Mouse (Mus musculus): ENCODE data around the gene Epb41l1. TPM values are rescaled to one million over a fixed set of nuclear protein-coding genes. Genes with fewer than 3 reads are reported as not detected.

Gene Epb41l1
- polyA plus RNA-seq, 1 experiment from 2014 or later, result 4.0 TPM

DNA sequence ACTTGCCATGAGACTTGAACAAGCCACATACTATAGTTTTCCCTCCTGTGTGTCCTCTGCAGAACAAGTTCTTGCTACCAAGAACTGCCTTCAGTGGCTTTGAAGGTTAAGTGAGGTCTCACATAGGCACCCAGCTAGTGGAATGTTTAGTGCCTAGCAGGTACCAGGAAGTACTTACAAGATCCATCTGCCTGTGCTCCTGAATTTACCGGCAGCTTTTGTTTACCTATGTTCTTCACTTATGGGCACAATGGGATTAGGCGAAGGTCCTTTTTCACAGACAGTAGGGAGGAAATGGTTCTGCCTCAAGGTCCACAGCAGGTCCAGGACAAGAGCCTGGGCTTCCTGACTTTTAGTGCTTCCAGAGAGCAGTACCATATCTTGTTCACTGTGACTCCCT, 112.5 kb downstream of the Epb41l1 start:
- Histone ChIP-seq H3K4me2 (ENCODE audit: low read depth, low read length) (no peak overlapping the region), H3K4me3 (ENCODE audit: low read depth, low read length) (no peak overlapping the region), H3K4me1 (ENCODE audit: control insufficient read depth, insufficient read depth, low read length) (no peaks in the 10 kb centered on the region), H3K9me3 (ENCODE audit: control insufficient read depth, low read length) (no peaks in the 10 kb centered on the region), H3K36me3 (ENCODE audit: control insufficient read depth, insufficient read depth, low read length) (peaks cover 29% of the 10 kb centered on the region; the same call in 1 of the 2 replicates), H3K27me3 (replicated peaks; ENCODE audit: control insufficient read depth, insufficient read depth, low read length) (no peaks in the 10 kb centered on the region), H3K27ac (replicated peaks; ENCODE audit: low read depth, low read length) (no peak overlapping the region), H3K9ac (ENCODE audit: low read depth, low read length) (no peak overlapping the region)
- DNase-seq (ENCODE audit: low spot score), result no peak
- no peak for ATAC-seq (ENCODE audit: low read depth)
- WGBS, result 72% methylated on average over 2 of the region's 2 CpGs

DNA sequence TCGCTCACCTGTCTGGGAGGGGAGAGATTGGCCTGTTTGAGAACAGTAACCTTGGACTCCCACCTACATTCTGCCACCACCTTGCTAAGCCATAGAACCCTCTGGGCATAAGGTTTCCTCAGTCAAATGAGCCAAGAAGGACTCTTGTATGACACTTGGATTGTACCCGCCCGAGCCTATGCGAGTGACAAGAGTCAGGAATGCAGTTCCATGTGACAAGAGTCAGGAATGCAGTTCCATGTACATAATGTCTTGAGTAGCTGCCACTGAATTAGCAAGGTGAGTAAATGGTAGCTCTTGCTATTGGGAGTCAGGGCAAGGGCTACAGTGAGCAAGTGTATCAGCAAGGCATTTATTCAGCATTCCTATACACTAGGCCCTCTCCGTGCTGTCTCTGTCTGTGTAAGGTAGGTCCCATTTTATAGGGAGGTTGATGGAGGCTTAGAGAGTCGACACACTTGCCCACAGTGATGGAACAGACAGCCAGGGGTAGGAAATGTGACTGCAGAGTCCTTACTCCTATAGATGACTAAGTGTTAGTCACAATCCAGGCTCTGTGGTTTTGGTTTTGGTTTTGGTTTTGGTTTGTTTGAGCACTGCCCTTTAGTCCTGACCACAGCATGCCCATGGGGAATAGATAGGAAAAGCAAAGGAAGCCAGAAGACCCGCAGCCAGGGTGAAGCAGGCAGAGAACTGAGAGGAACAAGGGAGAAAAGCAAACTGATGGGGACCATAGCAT, 118.3 kb downstream of the Epb41l1 start:
- no peaks in the 10 kb centered on the region for H3K27me3 ChIP-seq (replicated peaks; ENCODE audit: control insufficient read depth, insufficient read depth, low read length)
- H3K9ac ChIP-seq (ENCODE audit: low read depth, low read length), result no peak overlapping the region
- no peaks in the 10 kb centered on the region for H3K9me3 ChIP-seq (ENCODE audit: control insufficient read depth, low read length)
- no peak overlapping the region for H3K4me2 ChIP-seq (ENCODE audit: low read depth, low read length)
- H3K4me1 ChIP-seq (ENCODE audit: control insufficient read depth, insufficient read depth, low read length), result no peaks in the 10 kb centered on the region
- WGBS, result 84% methylated on average over 7 of the region's 7 CpGs
- ATAC-seq (ENCODE audit: low read depth) (no peak), DNase-seq (ENCODE audit: low spot score) (no peak)
- H3K27ac ChIP-seq (replicated peaks; ENCODE audit: low read depth, low read length), result no peak overlapping the region
- peaks cover 30% of the 10 kb centered on the region; the same call in 1 of the 2 replicates for H3K36me3 ChIP-seq (ENCODE audit: control insufficient read depth, insufficient read depth, low read length)
- no peak overlapping the region for H3K4me3 ChIP-seq (ENCODE audit: low read depth, low read length)

DNA sequence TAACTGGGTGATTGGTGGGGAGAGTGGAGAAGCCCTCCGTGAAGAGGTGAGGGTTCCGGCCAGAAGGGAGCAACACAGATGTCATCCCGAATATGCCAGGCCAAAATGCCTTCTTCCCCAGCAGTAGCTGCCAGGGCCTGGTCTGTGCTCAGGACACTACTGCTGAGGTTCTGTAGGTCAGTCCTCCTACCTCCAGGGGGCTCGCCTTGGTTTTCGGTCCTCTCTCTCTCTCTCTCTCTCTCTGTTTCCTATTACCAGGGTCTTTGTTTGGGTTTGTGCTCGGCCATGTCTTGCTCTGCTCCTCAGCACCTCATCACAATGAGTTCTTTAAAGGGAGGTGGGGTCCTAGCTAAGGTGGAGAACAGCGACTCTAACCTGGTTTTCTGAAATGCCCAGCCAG, 120.3 kb downstream of the Epb41l1 start:
- H3K4me1 ChIP-seq (ENCODE audit: control insufficient read depth, insufficient read depth, low read length), result no peaks in the 10 kb centered on the region
- H3K4me2 ChIP-seq (ENCODE audit: low read depth, low read length), result no peak overlapping the region
- H3K27ac ChIP-seq (replicated peaks; ENCODE audit: low read depth, low read length), result no peak overlapping the region
- no peaks in the 10 kb centered on the region for H3K27me3 ChIP-seq (replicated peaks; ENCODE audit: control insufficient read depth, insufficient read depth, low read length)
- ATAC-seq (ENCODE audit: low read depth) (no peak), DNase-seq (ENCODE audit: low spot score) (no peak)
- 87% methylated on average over 7 of the region's 7 CpGs for WGBS
- peaks cover 27% of the 10 kb centered on the region; the same call in 1 of the 2 replicates for H3K36me3 ChIP-seq (ENCODE audit: control insufficient read depth, insufficient read depth, low read length)
- no peaks in the 10 kb centered on the region for H3K9me3 ChIP-seq (ENCODE audit: control insufficient read depth, low read length)
- H3K4me3 ChIP-seq (ENCODE audit: low read depth, low read length), result no peak overlapping the region
- no peak overlapping the region for H3K9ac ChIP-seq (ENCODE audit: low read depth, low read length)

DNA sequence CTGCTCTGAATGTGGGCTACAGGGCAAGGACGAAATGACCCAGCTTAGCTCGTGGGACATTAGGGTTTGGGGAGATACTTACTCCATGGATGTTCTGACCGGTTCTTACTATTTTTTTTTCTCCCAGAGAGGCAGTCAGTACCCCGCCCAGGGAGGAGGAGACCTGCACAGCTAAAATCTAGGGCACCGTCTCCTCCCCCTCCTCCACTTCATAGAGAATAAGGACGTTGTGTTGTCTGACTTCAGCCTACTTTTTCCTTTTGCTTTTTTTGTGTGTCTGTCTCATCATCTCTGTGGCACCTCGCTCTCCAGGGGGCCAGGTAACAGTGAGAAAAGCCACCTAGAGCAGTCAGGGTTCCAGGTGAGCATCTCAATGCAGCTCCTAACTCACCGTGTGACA, 121.7 kb downstream of the Epb41l1 start:
- ATAC-seq (ENCODE audit: low read depth), result no peak

DNA sequence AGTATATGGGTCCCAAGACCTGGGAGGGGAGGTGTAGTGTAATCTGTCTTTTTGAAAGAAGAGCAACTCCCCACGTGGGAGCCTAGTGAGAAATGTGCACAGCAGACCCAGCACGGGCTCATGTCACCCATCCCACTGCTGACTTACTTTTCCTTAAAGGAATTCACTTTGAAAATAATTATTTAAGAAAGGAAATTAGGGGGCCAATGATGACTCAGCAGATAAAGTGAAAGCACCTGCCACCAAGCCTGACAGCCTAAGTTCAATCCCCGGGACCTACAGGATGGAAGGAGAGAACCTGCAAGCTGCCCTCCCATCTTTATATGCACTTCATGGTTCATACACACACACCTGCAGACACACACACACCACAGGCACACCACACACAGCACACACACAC, 123.1 kb downstream of the Epb41l1 start:
- 73% methylated on average over 3 of the region's 3 CpGs for WGBS
- H3K36me3 ChIP-seq (ENCODE audit: control insufficient read depth, insufficient read depth, low read length), result peaks cover 11% of the 10 kb centered on the region; the same call in 1 of the 2 replicates
- no peak overlapping the region for H3K27ac ChIP-seq (replicated peaks; ENCODE audit: low read depth, low read length)
- no peak for ATAC-seq (ENCODE audit: low read depth)
- no peak for DNase-seq (ENCODE audit: low spot score)
- H3K27me3 ChIP-seq (replicated peaks; ENCODE audit: control insufficient read depth, insufficient read depth, low read length), result no peaks in the 10 kb centered on the region
- H3K9ac ChIP-seq (ENCODE audit: low read depth, low read length), result no peak overlapping the region
- H3K9me3 ChIP-seq (ENCODE audit: control insufficient read depth, low read length), result no peaks in the 10 kb centered on the region
- no peak overlapping the region for H3K4me2 ChIP-seq (ENCODE audit: low read depth, low read length)
- no peak overlapping the region for H3K4me3 ChIP-seq (ENCODE audit: low read depth, low read length)
- peaks cover 7% of the 10 kb centered on the region; the same call in 1 of the 2 replicates for H3K4me1 ChIP-seq (ENCODE audit: control insufficient read depth, insufficient read depth, low read length)

More for the DNA sequence above, 121.7 kb downstream of the Epb41l1 start:
- Histone ChIP-seq H3K27ac (replicated peaks; ENCODE audit: low read depth, low read length) (no peak overlapping the region), H3K4me2 (ENCODE audit: low read depth, low read length) (no peak overlapping the region), H3K4me3 (ENCODE audit: low read depth, low read length) (no peak overlapping the region), H3K36me3 (ENCODE audit: control insufficient read depth, insufficient read depth, low read length) (peaks cover 24% of the 10 kb centered on the region; the same call in 1 of the 2 replicates), H3K9ac (ENCODE audit: low read depth, low read length) (no peak overlapping the region), H3K27me3 (replicated peaks; ENCODE audit: control insufficient read depth, insufficient read depth, low read length) (no peaks in the 10 kb centered on the region), H3K9me3 (ENCODE audit: control insufficient read depth, low read length) (no peaks in the 10 kb centered on the region), H3K4me1 (ENCODE audit: control insufficient read depth, insufficient read depth, low read length) (peaks cover 4% of the 10 kb centered on the region; the same call in 1 of the 2 replicates)
- 77% methylated on average over 8 of the region's 8 CpGs for WGBS
- no peak for DNase-seq (ENCODE audit: low spot score)

DNA sequence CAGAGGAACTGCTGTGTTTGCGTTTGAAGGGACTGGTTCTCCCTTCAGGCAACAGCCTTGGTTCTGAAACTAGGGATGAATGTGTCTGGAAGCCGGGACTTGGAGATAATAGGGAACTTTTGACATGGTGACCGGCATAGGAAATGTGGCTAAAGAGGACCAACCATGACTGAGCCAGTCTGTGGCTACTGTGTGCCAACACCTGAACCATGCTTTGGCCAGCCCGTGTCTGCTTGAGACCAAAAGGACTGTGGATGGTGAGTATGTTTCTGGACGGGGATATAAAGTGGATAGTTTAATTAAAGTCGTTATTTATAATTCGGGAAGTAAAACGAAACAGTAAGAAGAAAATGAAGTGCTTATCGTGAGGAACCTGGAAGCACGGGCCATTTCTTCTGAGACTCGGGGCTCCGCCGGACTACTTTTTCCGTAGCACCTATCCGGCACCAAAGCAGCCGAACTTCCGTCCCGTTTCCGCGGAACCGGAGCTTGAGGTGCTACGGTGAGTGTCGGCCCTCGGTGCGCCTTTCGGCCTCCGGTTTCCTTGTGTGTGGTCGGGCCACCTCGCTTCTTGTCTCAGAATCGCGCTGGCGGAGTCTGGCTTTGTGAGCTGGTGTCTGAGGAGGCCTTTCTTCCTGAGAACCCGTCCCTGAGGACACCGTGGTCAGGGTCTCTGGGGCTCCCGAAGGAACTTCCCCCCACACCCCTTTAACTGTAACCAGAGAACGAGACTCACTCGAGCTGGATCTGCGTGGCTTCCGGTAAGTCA, 126.6 kb downstream of the Epb41l1 start, which contains the start of gene Aar2:
Gene Aar2 (plus strand): TSS at position 462 of the 769 bp plus-strand sequence.
- Histone ChIP-seq H3K9ac (ENCODE audit: low read depth, low read length) (peak within 1 kb of the TSS; percentile 91), H3K36me3 (ENCODE audit: control insufficient read depth, insufficient read depth, low read length) (peaks cover 17% of the 10 kb centered on the region), H3K4me1 (ENCODE audit: control insufficient read depth, insufficient read depth, low read length) (peaks cover 7% of the 10 kb centered on the region; the same call in 1 of the 2 replicates), H3K27me3 (replicated peaks; ENCODE audit: control insufficient read depth, insufficient read depth, low read length) (no peaks in the 10 kb centered on the region), H3K9me3 (ENCODE audit: control insufficient read depth, low read length) (no peaks in the 10 kb centered on the region), H3K27ac (replicated peaks; ENCODE audit: low read depth, low read length) (peak within 1 kb of the TSS; percentile 82), H3K4me3 (ENCODE audit: low read depth, low read length) (peak within 1 kb of the TSS; percentile 85), H3K4me2 (ENCODE audit: low read depth, low read length) (peak within 1 kb of the TSS; percentile 83)
- DNase-seq (ENCODE audit: low spot score) (peak; percentile 76), ATAC-seq (ENCODE audit: low read depth) (peak; percentile 53; the same call in 1 of the 2 replicates)
- 6% methylated on average over 38 of the region's 39 CpGs for WGBS

DNA sequence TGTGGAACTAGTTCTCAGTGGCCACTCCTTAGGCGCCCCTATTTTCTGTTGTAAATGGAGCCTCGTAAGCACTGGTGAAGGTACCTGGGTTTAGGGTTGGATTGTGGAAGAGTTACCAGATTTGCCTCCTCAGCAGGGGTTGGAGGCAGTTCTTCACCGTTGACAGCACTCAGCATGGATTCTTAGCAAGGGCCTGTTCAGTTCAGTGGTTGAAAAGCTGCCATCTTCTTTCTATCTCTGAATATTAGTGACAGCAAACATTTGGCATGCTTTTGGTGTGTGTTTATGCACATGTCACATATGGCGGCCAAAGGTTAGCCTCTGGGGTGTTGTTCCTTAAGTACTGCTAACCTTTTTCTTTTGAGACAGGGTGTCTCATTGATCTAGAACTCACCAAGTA, 131.7 kb downstream of the Epb41l1 start:
- Histone ChIP-seq H3K4me1 (ENCODE audit: control insufficient read depth, insufficient read depth, low read length) (0 out of 2 replicates have a peak, but pooled peaks cover 3% of the 10 kb centered on the region), H3K9ac (ENCODE audit: low read depth, low read length) (no peak overlapping the region), H3K36me3 (ENCODE audit: control insufficient read depth, insufficient read depth, low read length) (peaks cover 65% of the 10 kb centered on the region), H3K27ac (replicated peaks; ENCODE audit: low read depth, low read length) (no peak overlapping the region), H3K4me2 (ENCODE audit: low read depth, low read length) (no peak overlapping the region), H3K4me3 (ENCODE audit: low read depth, low read length) (no peak overlapping the region), H3K9me3 (ENCODE audit: control insufficient read depth, low read length) (no peaks in the 10 kb centered on the region), H3K27me3 (replicated peaks; ENCODE audit: control insufficient read depth, insufficient read depth, low read length) (no peaks in the 10 kb centered on the region)
- DNase-seq (ENCODE audit: low spot score) (no peak), ATAC-seq (ENCODE audit: low read depth) (no peak)
- WGBS, result 90% methylated on average over 4 of the region's 4 CpGs

DNA sequence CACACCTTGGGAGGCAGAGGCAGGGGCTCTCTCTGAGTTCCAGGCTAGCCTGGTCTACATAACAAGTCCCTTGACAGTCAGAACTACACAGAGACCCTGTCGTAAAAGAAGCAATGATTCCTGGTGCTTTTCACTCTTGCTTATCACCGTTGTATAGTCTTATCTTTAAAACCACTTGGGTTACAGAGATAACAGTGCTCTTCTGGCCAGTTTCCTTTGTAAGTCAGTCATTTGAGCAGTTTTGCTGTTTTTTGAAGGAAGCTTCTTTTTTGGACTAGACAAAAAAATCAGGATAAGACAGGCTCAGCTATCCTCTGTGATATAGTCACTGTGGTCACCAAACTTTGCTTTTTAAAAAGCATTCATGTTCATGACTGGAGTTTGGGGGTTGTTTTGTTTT, 141.1 kb downstream of the Epb41l1 start:
- Histone ChIP-seq H3K9ac (ENCODE audit: low read depth, low read length) (no peak overlapping the region), H3K27ac (replicated peaks; ENCODE audit: low read depth, low read length) (no peak overlapping the region), H3K27me3 (replicated peaks; ENCODE audit: control insufficient read depth, insufficient read depth, low read length) (no peaks in the 10 kb centered on the region), H3K36me3 (ENCODE audit: control insufficient read depth, insufficient read depth, low read length) (peaks cover 66% of the 10 kb centered on the region), H3K4me2 (ENCODE audit: low read depth, low read length) (no peak overlapping the region), H3K4me3 (ENCODE audit: low read depth, low read length) (no peak overlapping the region), H3K4me1 (ENCODE audit: control insufficient read depth, insufficient read depth, low read length) (no peaks in the 10 kb centered on the region), H3K9me3 (ENCODE audit: control insufficient read depth, low read length) (no peaks in the 10 kb centered on the region)
- DNase-seq (ENCODE audit: low spot score) (no peak), ATAC-seq (ENCODE audit: low read depth) (no peak)
- 87% methylated on average over 2 of the region's 2 CpGs for WGBS
